Mouse (Mus musculus) lung, embryonic 15.5 days (tissue): Measurements from ENCODE around the gene Pih1d1. TPM values are rescaled to one million over a fixed set of nuclear protein-coding genes. Genes with fewer than 3 reads are reported as not detected.
A peak's percentile ranks its signal among the peaks of the same experiment; 100 is the strongest.

Experiments
- ATAC-seq: fragments of 200-750 bp; cut with Nextera tagmentation; 2 replicates; pipeline ENCODE4 v1.8.0; 2017; ENCODE audit warnings: moderate number of reproducible peaks, borderline replicate concordance; ENCODE audit not compliant: low FRiP score, low TSS enrichment; ENCODE audit errors: extremely low read depth
- H3K27ac ChIP-seq: fragments of 300-500 bp; sonication (generic); 2 replicates; pipeline ENCODE4 v1.5.1; 2015; ENCODE audit warnings: moderate library complexity, mild to moderate bottlenecking, inconsistent platforms
- H3K27me3 ChIP-seq: fragments of 300-500 bp; sonication (generic); 2 replicates; pipeline ENCODE4 v1.6.1; 2015; ENCODE audit warnings: inconsistent platforms
- H3K36me3 ChIP-seq: fragments of 300-500 bp; sonication (generic); 2 replicates; pipeline ENCODE4 v1.6.1; 2015; ENCODE audit warnings: inconsistent platforms
- H3K4me1 ChIP-seq: fragments of 300-500 bp; sonication (generic); 2 replicates; pipeline ENCODE4 v1.6.1; 2015; ENCODE audit warnings: inconsistent platforms
- H3K4me2 ChIP-seq: fragments of 300-500 bp; sonication (generic); 2 replicates; pipeline ENCODE4 v1.6.1; 2015; ENCODE audit warnings: inconsistent platforms, mild to moderate bottlenecking, moderate library complexity
- H3K4me3 ChIP-seq: fragments of 300-500 bp; sonication (generic); 2 replicates; pipeline ENCODE4 v1.5.1; 2015; ENCODE audit warnings: mild to moderate bottlenecking, inconsistent platforms
- H3K9ac ChIP-seq: fragments of 300-500 bp; sonication (generic); 2 replicates; pipeline ENCODE4 v1.6.1; 2015; ENCODE audit warnings: inconsistent platforms
- H3K9me3 ChIP-seq: fragments of 300-500 bp; sonication (generic); 2 replicates; pipeline ENCODE4 v1.6.1; 2016; ENCODE audit warnings: inconsistent platforms
- WGBS: fragments of 180-500 bp; shearing (Covaris S2); methylation state at CpG from one replicate; pipeline ENCODE4 v1.1.7; 2015; 5-methylcytosine and 5-hydroxymethylcytosine counted together
- microRNA counts: library from miRNA; unstranded; fragments of <30 nt; microRNA quantifications from one replicate; lab custom pipeline; 2016
- microRNA-seq: library from miRNA; unstranded; fragments of <30 nt; microRNA quantifications from one replicate; pipeline ENCODE4, GENCODE M21; 2016
- polyA plus RNA-seq: library from polyadenylated mRNA; unstranded; fragments of >200 nt; fragmentation: Nextera tagmentation; extraction: Ambion mirVana; gene quantifications from 2 replicates; pipeline ENCODE4 v1.2.1, GENCODE M21; 2015

Gene Pih1d1
- polyA plus RNA-seq, 1 experiment from 2014 or later = 103 TPM

DNA sequence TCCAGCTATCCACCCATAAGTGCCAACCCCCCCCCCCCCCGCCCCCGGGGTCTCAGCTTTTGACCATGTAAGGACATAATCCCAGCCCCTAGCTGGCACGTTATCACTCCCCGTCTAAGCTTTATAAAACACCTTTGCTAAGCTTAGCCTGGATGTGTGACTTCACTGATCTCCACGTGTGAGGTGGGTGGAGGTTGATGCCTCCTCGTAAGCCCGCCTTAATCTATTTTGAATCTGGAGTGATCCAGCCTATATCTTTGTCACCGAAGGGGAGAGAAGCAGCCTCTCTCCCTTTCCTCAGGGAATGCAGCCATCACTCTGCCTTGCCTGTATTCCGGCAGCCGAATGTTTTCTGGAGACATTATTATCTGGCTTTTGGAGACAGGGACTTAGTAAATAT lies 48.6 kb downstream of the Pih1d1 start:
- peaks cover 7% of the 10 kb centered on the region; the same call in 1 of the 2 replicates for H3K27me3 ChIP-seq
- WGBS = 32% methylated on average over 10 of the region's 10 CpGs
- no peak for ATAC-seq
- no peaks in the 10 kb centered on the region for H3K36me3 ChIP-seq
- H3K9me3 ChIP-seq = no peaks in the 10 kb centered on the region
- no peak overlapping the region for H3K4me2 ChIP-seq
- no peaks in the 10 kb centered on the region for H3K4me1 ChIP-seq
- no peak overlapping the region for H3K9ac ChIP-seq
- H3K4me3 ChIP-seq = no peak overlapping the region
- H3K27ac ChIP-seq = no peak overlapping the region

DNA sequence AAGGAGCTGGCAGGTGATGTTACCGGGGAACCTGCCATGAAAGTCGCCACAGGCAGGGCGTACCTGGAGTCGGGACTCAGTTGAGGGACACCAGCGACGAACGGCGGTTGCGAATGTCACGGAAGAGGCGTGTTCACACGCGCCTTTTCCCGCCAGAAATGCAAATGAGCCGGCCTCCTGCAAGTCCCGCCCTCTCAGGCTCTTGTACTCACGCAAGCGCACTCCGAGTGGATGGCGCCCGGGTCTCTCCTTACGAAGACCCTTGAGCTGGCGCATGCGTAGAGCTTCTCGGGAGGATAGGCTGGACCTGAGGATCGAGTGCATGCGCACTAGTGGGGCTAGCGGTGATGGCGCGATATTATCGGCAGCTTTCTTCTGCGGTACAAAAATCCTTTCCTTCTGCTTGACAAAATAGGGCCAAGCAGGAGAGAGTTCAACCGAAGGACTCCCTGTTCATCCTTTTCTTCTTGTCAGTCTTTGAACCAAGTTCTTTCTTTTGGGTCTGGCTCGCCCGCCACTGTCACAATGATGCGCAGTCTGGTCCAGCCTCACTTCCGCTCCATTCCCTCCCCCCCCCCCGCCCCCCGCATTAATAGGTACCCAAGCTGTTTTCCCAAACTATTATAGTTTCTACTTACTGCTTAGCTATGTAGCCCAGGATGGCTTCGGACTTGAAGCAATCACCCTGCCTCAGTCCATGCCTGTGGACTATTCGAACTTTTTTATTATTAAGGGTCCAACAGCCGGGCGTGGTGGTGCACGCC lies 50.5 kb downstream of the Pih1d1 start, which contains the start of gene Ccdc155:
Gene Ccdc155, minus strand, starts transcription at position 513 of the 764 bp plus-strand sequence.
- Histone ChIP-seq H3K9me3 (no peaks in the 10 kb centered on the region), H3K9ac (peak within 1 kb of the TSS; percentile 26; the same call in 1 of the 2 replicates), H3K4me2 (peak within 1 kb of the TSS; percentile 59), H3K4me3 (peak within 1 kb of the TSS; percentile 49), H3K4me1 (no peaks in the 10 kb centered on the region), H3K27ac (no peak within 1 kb of the TSS), H3K36me3 (no peaks in the 10 kb centered on the region), H3K27me3 (peaks cover 5% of the 10 kb centered on the region)
- WGBS = 7% methylated on average over 43 of the region's 44 CpGs
- peak; percentile 95 for ATAC-seq

DNA sequence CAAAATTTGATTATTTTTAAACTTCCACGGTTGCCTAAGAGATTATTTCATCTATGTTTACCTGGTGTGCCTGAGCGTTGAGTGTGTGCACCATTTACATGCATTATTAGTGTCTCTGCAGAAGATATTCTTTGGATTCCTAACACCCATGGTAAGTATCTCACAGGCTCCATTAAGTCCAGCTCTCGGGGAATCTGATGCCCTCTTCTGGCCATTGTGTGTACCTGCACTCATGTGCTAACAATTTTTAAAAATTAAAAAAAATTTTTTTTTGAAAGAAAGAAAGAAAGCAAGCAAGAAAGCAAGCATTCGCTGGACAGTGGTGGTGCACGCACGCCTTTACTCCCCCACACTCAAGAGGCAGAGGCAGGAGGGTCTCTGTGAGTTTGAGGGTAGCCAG lies 54.2 kb downstream of the Pih1d1 start:
- Histone ChIP-seq H3K9me3 (no peaks in the 10 kb centered on the region), H3K36me3 (no peaks in the 10 kb centered on the region), H3K27ac (no peak overlapping the region), H3K27me3 (peaks cover 37% of the 10 kb centered on the region), H3K4me1 (peaks cover 9% of the 10 kb centered on the region; the same call in 1 of the 2 replicates), H3K4me3 (no peak overlapping the region), H3K4me2 (no peak overlapping the region), H3K9ac (no peak overlapping the region)
- 76% methylated on average over 6 of the region's 6 CpGs for WGBS
- no peak for ATAC-seq

MicroRNA genes within 50 kb of the gene (microRNA counts, 519-probe panel; counts per million panel counts)
- microRNA mmu-miR-150 (lab: Ali Mortazavi, UCI) = 2,655 counts per million, percentile 65 among the panel's probes with 10 or more counts

Small RNA genes within 50 kb of the gene (microRNA-seq; reads per million reads assigned to microRNA genes)
- gene Mir150 = 49.1 reads per million, percentile 45 among the genes with 10 or more reads in this experiment
- 8.3 reads per million, percentile 27 among the genes with 10 or more reads in this experiment for gene Mir5121
- not detected for gene Mir7055

Other genes starting within 250 kb of the Pih1d1 start
- 63.1 and 64.8 TPM in 2 replicates for gene Ap2a1, start 224.8 kb upstream of the Pih1d1 start, polyA plus RNA-seq
- 0.09 and 0.15 TPM in 2 replicates for gene Tsks, start 211.1 kb upstream of the Pih1d1 start, polyA plus RNA-seq
- gene Cpt1c, start 179.5 kb upstream of the Pih1d1 start, polyA plus RNA-seq = 14.5 and 15.0 TPM in 2 replicates
- gene Prmt1, start 167.7 kb upstream of the Pih1d1 start, polyA plus RNA-seq = 545 and 586 TPM in 2 replicates
- gene Irf3, start 156.7 kb upstream of the Pih1d1 start, polyA plus RNA-seq = 88.1 and 92.6 TPM in 2 replicates
- gene Bcl2l12, start 155.6 kb upstream of the Pih1d1 start, polyA plus RNA-seq = 66.3 and 66.7 TPM in 2 replicates
- 35.5 and 36.5 TPM in 2 replicates for gene Scaf1, start 137.9 kb upstream of the Pih1d1 start, polyA plus RNA-seq
- 49.7 and 50.4 TPM in 2 replicates for gene Rras, start 136.3 kb upstream of the Pih1d1 start, polyA plus RNA-seq
- gene Prr12, start 101.4 kb upstream of the Pih1d1 start, polyA plus RNA-seq = 10.9 and 11.1 TPM in 2 replicates
- gene Nosip, start 91.9 kb upstream of the Pih1d1 start, polyA plus RNA-seq = 74.9 and 75.1 TPM in 2 replicates
- gene Prrg2, start 91.6 kb upstream of the Pih1d1 start, polyA plus RNA-seq = 23.1 and 24.2 TPM in 2 replicates
- gene Rcn3, start 62.1 kb upstream of the Pih1d1 start, polyA plus RNA-seq = 353 and 358 TPM in 2 replicates
- gene Fcgrt, start 50.5 kb upstream of the Pih1d1 start, polyA plus RNA-seq = 73.6 and 83.1 TPM in 2 replicates
- gene Rps11, start 29.9 kb upstream of the Pih1d1 start, polyA plus RNA-seq = 1,432 and 1,559 TPM in 2 replicates
- gene Rpl13a, start 25.5 kb upstream of the Pih1d1 start, polyA plus RNA-seq = 1,187 and 1,308 TPM in 2 replicates
- gene Gm45713, start 18.1 kb upstream of the Pih1d1 start, polyA plus RNA-seq = 0.19 and 0.20 TPM in 2 replicates
- 1.5 and 8.3 TPM in 2 replicates for gene Flt3l, start 17.9 kb upstream of the Pih1d1 start, polyA plus RNA-seq
- gene Aldh16a1, start 281 bp downstream of the Pih1d1 start, polyA plus RNA-seq = 54.8 and 56.8 TPM in 2 replicates
- gene Slc17a7, start 9.6 kb downstream of the Pih1d1 start, polyA plus RNA-seq = 0.33 and 0.55 TPM in 2 replicates
- gene Gfy, start 25.3 kb downstream of the Pih1d1 start, polyA plus RNA-seq = not detected in 2 replicates
- gene Pth2, start 26.7 kb downstream of the Pih1d1 start, polyA plus RNA-seq = not detected in 2 replicates
- gene Ccdc155, start 50.6 kb downstream of the Pih1d1 start, polyA plus RNA-seq = 0.75 and 1.1 TPM in 2 replicates
- 0.54 and 1.1 TPM in 2 replicates for gene Dkkl1, start 57.8 kb downstream of the Pih1d1 start, polyA plus RNA-seq
- 180 and 183 TPM in 2 replicates for gene Tead2, start 61.5 kb downstream of the Pih1d1 start, polyA plus RNA-seq
- 3.1 and 3.8 TPM in 2 replicates for gene Cd37, start 84.8 kb downstream of the Pih1d1 start, polyA plus RNA-seq
- gene Slc6a16, start 86.8 kb downstream of the Pih1d1 start, polyA plus RNA-seq = 0.16 TPM in 1 of 2 replicates, not detected in the other
- gene Slc6a21, start 123.2 kb downstream of the Pih1d1 start, polyA plus RNA-seq = 0.09 TPM in 1 of 2 replicates, not detected in the other
- 19.1 and 20.0 TPM in 2 replicates for gene Trpm4, start 179.5 kb downstream of the Pih1d1 start, polyA plus RNA-seq
- 1.7 and 2.3 TPM in 2 replicates for gene Hrc, start 181.0 kb downstream of the Pih1d1 start, polyA plus RNA-seq
- 3.1 TPM in 2 replicates for gene Ppfia3, start 212.7 kb downstream of the Pih1d1 start, polyA plus RNA-seq
- gene Lin7b, start 216.3 kb downstream of the Pih1d1 start, polyA plus RNA-seq = 0.60 and 0.92 TPM in 2 replicates
- 224 and 229 TPM in 2 replicates for gene Snrnp70, start 241.4 kb downstream of the Pih1d1 start, polyA plus RNA-seq